Mouse (Mus musculus): ENCODE measurements at regions not wholly inside any gene's neighbourhood (a gene's known extent, or its start where the extent isn't known, plus 50 kb on each side); places are given as distances from the start of the nearest gene placed in this dataset.
A peak's percentile ranks its signal among the peaks of the same experiment; 100 is the strongest.
"Not testable (repeated sequence)": the region's sequence is repeated elsewhere in the genome, so short reads cannot be mapped to it uniquely, and the experiment has no call there.

DNA sequence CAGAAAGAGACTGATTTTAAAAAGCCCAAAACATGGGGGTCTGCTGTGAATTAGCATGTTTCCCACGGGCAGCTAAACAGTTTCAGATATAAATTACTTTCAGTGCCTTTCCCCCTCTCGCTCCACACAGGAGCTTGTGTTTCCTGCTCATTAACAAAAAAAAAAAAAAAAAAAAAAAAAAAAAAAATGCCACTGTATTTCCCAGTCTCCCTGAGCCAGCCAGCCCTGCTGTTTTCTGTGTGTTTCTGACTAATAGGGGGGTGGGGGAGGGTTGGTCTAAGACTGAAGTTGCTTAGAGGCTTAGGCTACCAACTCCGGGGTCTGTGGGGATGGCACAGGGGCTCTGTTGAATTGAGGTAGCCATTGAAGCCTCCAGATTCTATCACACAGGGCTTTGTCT lies 97.0 kb downstream of the Enc1 start:
- no peak for DNase-seq

DNA sequence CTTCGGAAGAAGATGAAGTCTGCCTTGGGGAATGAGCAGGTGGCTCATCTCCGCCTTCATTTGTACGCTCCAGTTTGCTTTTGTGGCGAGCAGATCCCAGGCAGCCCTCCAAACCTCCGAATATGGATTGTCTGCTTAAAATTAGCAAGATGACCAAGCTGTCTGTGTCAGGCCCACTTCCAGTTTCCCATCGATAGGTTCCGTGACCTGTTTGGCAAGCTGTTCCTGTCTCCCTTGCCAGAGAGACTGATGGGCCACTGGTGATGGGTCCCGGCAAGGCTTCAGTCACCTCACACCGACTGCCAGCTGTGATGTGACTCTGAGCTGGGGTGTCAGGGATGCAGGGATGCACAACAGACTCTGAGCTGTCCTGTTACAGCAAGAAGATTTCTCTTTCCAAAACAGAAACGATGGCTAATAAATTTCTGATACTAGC lies 96.4 kb downstream of the Enc1 start:
- DNase-seq = peak; percentile 45 to 61

DNA sequence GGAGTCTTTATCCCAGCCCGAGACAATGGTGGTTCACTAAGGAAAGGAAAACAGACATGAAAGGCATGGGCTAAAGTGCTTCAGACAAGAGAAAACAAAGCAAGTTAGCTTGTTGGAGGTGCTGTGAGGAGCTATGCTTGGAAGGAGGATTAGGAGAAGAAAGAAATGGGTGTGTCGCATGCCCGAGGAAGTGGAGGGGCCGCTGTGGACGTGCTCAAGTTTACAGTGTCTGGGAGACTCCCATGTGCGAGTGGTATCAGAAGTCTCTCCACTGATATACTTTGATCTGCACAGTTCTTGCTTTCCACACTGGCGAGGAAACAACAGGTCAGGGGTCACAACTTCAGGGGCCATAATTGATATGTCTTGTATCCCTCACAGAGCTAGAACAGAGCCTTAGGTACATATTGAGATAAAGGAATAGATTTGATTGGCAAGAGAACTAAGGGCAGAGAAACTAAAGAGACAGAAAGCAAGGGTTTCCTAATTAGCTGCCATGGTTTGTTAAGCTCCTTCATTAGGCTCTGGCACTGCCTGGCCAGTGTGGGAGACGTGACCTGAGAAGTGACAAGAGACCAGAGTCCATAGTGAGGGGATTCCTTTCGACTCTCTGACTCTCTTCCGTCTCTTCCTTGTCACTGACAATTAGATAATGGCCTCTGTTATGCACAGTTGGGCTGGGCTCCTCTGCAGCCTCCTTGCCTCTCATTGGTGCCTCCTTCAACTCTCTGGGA lies 93.1 kb downstream of the Enc1 start:
- no peak for DNase-seq

GRCm38 (mm10) chr13:97331072-97331471 lies 90.2 kb downstream of the Enc1 start:
- no peak for DNase-seq

DNA sequence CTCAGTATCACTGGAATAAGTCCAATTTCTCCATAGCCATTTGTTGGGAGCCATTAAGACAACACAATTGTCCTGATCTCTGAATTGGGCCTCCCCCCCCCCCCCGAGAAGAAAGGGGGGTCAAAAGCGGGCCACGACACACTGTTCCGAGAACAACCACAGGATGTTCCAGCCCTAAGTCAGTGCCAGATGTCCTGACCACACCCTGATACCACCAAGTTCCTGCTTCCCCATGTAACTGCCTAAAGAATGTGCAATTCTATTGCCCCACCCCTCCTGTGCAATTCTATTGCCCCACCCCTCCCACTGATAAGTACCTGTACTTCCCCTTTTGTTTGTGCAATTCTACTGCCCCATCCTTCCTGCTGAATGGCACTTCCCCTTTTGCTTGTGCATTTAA lies 80.4 kb downstream of the Enc1 start:
- not testable (repeated sequence) for DNase-seq

DNA sequence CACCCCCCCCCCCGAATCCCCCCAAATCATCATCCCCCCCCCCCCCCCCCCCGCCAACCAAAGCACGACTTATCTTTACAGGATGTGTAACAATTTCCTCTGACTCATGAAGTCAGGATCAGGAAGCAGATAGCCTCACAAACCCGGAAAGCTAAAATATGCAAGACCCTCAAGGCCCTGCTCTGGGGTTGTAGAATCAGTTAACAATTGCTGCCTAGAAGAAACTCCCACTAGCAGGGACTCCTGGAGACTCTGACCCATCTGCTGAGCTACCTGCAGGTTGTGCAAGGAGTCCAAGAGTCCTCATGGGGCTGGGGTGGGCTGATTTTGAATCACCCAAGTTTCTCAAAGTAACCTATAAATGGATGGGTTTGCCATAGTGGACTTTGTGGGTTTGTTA lies 79.9 kb downstream of the Enc1 start:
- no peak for DNase-seq

GRCm38 (mm10) chr13:97320298-97320697 lies 79.4 kb downstream of the Enc1 start:
- no peak for DNase-seq

GRCm38 (mm10) chr13:97317633-97318032 lies 76.7 kb downstream of the Enc1 start:
- DNase-seq = no peak

DNA sequence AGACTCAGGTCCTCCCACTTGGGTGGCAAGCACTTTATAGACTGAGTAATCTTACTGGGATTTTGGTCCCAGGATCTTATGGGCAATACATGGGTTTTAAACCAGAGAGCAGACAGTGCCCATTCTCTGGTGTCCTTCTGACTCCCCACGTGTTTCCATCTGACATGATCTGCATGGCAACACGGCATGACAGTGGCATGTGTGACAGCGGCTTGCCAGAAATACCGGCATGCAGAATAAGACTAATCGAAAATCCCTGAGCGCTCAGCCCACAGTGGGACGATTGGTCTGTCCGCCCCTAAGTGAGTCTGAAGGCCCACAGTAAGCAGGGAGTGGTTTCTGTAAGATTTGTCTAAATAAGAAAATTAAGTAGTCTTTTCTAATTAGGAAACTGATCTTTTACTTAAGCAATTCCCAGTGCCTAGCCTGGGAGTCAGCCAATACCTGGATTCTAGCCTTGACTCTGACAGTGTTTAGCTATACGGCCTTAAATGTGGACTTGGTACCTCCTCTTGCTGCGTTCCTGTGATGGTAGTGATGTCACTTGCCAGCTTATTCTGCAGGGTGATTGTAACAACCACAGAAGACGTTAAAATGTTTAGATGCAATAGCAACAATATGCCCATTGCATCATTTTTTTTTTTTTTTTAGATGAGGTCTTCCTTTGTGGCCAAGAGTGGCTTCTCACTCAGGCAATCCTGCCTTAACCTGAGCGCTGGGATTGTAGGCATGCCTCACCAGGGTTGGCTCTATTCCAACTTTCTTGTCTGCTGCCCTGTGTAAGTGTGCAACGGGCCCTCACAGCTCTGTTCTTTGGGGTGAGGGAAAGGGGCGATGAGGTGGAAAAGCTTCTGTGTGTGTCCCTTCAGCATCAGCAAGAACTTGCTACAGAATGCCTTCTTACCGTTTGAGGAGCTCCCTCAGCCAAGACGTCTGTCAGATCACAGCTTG lies 71.8 kb downstream of the Enc1 start:
- DNase-seq = no peak

DNA sequence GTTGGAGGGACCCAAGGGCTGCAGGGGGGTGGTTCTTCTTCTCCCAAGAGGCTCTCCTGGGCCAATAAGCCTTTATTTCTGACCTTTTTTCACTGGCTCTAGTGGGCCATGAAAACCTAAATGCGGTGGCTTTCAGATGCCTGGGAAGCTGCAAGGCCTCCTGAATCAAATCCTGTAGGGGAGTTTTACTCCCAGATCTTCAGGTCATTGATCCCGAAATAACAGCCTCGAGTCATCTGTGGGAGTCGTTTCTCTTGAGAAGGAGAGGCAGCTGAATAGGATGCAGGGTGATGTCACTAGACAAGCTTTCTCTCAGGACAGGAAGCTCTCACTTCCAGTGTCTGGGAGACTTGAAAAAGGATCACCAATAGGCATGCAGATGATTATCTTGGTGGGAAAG lies 70.4 kb downstream of the Enc1 start:
- no peak for DNase-seq

DNA sequence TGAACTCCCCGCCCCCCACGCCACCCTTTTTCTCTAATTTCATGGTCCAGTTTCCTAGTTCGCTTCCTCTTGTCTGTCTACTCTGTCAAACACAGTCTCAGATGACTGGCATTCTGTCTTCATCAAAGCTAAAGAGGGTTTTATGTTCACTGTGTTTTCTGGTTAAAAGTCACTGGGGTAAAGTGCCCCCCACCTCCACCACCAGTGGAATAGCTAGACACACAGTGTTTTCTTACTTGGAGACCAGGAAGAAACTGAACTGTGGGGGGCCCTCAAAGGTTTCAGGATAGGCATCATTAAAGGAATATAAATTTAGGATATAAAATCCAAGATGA lies 69.9 kb downstream of the Enc1 start:
- DNase-seq = no peak

DNA sequence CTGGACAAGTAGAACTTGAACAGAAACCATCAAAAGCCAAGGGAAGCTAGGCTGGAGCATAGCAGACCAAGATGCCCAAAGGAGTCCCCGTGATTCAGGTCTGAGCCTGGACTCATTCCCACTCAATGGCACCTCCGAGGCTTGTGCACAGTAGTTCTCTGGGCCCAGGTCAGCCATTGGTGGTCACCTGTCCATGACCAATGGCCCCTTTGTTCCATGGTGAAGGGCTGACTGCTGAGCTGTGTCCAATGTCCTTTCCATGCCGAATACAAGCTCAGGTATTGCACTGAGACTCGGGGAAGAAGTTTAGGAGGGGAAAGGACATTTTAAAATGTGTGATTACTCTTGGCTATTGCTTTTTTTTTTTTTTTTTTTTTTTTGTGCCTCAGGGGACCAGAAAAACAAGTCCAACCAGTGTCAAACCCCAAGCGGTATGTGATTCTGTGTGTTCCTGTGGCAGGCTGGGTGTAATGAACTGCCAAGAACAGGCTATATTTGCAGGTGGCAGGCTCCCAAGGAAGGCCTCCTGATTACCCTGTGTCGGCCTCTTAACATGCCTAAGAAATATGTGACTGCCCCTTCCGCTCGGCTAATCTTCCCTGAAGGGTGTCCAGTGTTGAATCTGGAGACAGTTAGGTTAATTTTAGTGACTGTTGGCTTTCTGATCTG lies 69.4 kb downstream of the Enc1 start:
- DNase-seq = peak; percentile 42 to 58

DNA sequence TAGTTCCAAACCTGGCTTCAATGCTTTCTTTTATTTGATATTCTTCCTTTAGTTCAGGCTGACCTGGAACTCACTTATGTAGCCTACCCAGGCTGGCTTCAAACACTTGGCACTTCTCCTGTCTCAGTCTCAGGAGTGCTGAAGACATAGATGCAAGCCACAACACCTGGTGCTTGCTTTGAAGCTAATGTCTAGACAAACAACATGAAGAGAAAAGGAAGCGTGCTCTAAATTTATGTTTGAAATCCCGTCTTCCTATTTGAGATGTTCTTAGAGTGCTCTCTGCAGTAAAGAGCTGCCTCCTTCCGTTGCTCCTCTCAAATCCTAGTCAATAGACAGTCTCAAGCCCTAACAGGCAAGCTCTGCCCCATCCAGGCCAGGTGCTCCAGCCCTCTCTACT lies 68.5 kb downstream of the Enc1 start:
- no peak for DNase-seq

DNA sequence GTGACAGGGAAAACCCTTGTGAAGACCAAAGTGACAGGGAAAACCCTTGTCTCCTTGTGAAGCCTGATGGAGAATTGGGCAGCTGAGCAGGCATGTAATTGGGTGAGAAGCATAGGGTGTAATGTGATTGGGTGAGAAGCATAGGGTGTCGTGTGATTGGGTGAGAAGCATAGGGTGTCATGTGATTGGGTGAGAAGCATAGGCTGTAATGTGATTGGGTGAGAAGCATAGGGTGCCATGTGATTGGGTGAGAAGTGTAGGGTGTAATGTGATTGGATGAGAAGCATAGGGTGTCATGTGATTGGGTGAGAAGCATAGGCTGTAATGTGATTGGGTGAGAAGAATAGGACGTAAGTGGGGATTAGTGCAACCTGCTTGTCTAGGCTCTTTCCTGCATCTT lies 67.5 kb downstream of the Enc1 start:
- no peak for DNase-seq

All from lung, adult 18-20 months (tissue).